Mouse (Mus musculus): ENCODE results near the gene Wdr95. TPM values are rescaled to one million over a fixed set of nuclear protein-coding genes. Genes with fewer than 3 reads are reported as not detected.
"Not testable (repeated sequence)": the region's sequence is repeated elsewhere in the genome, so short reads cannot be mapped to it uniquely, and the experiment has no call there.

The Wdr95 gene
- polyA plus RNA-seq, 1 experiment, result 0.68 TPM

DNA sequence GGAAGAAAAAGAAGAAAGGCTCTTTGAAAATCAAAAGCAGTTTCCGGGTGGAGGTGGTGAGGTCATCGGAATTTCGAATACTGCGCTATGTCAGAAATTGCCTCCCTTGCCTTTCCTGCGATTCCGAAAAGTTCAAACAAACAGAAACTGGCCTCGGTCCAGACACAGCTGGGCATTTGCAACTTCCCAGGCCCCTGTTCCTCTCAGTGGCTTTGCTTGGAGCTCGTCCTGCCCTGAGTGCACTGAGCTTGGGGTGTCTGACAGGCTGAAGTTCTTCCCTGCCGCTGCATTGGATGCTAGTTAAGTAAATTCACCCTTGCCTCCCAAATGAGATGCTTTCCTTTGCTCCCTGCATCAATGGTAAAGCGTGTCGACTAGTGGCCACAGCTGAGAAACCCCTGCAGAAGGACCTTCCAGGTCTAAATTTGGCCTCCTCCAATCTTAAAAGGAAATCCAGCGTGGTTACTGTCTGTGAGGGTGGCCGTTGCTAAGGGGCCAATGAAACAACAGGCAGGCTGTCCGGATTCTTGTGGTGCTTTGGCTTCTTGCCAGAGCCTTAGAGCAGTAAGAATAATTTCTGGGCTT, 14.3 kb upstream of the Wdr95 start:
- DNase-seq (ENCODE audit: extremely low spot score in 1 of 2, low spot score in 1 of 2), result peak in 1 of 2 experiments; percentile 69

DNA sequence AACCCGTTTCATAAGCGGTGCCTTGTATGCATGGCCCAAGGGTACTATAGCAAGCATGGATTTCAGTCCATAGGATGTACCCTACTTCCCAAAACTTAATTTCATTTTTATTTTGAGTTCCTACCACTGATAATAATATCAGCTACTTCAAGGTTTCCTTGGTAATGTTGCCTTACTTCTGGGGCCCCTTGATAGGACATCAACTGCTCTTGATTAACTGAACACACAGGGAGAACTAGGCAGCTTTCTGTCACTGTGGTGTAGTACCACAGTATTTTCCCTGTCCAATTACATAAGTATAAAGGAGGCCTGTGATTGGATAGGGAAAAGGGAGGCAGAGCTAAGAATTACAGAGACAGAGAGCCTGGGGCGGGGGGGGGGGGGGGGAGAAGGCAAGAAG, 13.6 kb upstream of the Wdr95 start:
- DNase-seq (ENCODE audit: extremely low spot score in 1 of 2, low spot score in 1 of 2), result no peak

DNA sequence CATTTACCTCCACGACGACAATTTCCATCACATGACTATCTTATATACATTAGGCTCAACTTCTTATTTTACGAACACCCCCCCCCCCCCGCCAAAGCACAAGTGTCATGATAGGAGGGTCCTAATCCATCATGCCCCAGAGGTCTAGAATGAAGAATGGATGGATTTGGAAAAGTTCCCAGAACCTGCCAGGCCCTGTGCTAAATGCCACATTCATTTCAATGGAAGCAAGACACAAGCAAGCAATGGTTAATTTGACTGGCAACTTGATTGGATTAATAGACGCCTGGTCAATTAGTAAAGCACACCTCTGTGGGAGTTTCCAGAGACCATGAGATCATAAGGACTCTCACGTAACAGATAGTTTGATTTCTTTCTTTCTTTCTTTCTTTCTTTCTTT, 11.4 kb upstream of the Wdr95 start:
- DNase-seq (ENCODE audit: extremely low spot score in 1 of 2, low spot score in 1 of 2), result no peak

DNA sequence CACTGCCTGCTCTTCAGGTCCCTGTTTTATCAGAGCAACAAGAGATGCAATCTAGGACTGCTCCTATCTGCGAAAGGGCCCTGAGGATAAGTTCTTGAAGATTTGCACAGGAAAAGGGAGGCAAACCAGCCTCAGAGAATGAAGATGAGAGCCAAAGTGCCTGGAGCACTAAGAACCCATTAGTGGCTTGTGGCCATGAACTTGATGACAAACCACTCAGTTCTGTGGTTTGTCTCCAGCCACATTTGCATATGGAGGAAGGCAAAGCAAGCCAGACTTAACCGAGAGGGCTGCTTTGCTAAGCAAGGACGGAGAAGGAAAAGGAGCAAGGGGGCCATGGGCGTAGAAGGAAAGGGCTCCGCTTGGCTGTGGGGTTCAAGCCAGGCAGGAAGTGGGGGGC, 7.7 kb upstream of the Wdr95 start:
- DNase-seq (ENCODE audit: extremely low spot score in 1 of 2, low spot score in 1 of 2), result no peak

DNA sequence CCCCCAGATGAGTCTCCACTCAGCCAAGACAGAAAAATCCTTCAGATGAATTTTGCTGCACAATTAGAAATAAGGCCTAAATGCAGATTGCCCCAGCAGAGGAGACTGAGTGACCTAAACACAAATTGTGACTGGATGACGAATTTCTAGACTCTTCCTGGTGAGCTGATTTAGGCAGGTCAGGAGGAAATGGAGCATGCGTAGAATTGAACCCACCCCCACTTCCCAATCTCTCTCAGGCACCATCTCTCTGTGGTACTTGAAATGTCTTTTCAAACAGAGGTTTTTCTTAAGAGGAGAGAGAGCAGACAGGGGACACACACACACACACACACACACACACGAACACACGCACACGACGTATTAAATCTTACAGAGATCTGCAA, 4.6 kb upstream of the Wdr95 start:
- DNase-seq (ENCODE audit: extremely low spot score in 1 of 2, low spot score in 1 of 2), result peak in 1 of 2 experiments; percentile 50

DNA sequence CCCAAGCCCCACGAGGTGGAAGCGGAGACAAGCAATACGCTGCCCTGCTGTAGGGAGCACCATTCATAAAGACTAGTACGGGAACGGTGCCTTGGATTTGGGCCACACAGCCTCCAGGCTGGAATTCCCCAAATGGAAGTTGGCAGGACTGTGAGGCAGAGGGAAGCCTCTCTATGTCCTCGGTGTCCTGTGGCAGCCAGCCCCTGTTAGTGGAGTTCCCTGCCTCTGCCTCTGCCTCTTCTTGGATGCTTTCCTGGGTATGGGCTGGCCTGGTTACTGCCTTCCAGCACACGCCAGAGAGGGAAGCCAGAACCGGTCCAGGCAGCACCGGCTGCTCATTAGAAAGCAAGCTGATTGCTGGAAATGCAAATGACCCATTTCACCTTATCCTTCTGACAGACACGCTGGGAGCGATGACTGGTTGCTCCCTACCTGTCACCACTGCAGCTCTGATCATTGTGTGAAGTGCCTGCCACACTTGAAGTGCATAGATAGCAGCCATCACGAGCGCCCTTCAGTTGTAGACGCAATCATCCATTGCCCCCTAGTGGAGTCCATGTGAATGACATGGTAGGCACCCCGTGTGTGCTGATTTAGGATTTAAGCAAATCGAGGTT, 4.1 kb upstream of the Wdr95 start:
- peak; percentile 85 to 97 for DNase-seq (ENCODE audit: extremely low spot score in 1 of 2, low spot score in 1 of 2)

DNA sequence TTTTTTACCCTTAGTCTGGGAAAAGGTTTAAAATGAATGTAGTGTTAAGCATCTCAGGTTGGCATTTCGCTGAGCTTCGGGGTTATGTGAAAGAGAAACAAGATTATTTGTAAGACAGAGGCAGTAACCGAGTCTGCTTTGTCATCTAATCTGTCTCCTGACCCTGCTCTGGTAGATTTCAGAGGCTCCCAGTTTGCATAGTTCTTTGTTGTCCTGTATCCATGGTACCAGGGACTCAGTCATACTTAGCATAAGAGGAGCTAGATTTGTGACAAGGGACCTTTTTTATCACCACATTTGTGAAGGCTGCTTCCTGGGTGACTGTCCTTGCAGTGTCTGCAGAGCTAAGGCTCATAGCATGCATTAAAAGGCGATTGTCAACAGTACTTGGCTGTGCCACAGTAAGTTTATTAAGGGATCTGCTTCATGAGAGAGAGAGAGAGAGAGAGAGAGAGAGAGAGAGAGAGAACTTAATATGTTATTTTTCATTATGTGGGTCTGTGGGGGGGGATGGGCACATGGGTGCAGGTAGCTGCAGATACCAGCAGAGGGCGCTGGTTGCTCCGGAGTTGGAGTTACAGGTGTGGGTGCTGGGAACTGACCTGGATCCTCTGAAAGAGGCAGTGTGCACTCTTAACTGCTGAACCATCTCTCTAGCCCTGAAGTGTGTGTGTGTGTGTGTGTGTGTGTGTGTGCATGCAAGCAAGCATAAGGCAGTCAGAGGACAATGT, 3.3 kb upstream of the Wdr95 start:
- DNase-seq (ENCODE audit: extremely low spot score in 1 of 2, low spot score in 1 of 2), result no peak

DNA sequence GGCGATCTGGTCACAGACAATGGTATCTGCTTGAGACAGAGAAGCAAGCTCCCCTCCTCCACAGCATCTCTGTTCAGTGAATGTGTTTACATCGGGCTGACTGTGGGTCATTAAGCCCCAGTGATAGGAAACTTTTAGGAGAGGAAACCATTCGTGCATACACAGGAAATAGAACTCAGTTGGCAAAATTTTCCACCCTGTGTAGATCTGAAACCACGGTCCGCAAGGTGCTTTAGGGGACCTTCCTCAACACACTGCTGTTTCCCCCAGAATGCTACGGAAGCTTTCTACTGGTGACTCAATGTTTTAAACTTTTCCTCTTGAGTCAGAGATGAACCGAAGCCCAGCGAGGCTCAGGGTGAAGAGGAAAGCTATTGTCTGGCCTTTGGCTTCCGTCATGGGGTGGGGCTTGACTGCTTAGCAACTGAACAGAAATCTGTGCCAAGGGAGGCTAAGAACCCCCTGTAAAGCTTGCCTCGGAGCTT, 2.0 kb upstream of the Wdr95 start:
- DNase-seq (ENCODE audit: extremely low spot score in 1 of 2, low spot score in 1 of 2), result peak in 1 of 2 experiments; percentile 49

DNA sequence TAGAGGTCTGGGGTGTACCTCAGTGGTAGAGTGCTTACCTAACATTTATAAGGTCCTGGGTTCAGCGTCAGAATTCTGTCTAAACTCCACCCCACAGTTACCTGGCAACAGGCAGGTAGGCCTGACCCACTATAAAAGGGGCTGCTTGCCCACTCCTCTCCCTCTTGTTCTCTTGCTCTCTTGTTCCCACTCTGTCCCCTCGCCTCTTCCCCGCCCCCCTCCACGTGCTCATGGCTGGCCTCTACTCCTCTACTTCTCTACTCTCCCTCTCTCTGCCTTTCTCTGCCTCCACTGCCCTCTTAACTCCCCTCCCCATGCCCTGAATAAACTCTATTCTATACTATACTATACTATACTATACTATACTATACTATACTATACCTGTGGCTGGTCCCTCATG, 1.2 kb upstream of the Wdr95 start:
- DNase-seq (ENCODE audit: extremely low spot score in 1 of 2, low spot score in 1 of 2), result not testable (repeated sequence)

DNA sequence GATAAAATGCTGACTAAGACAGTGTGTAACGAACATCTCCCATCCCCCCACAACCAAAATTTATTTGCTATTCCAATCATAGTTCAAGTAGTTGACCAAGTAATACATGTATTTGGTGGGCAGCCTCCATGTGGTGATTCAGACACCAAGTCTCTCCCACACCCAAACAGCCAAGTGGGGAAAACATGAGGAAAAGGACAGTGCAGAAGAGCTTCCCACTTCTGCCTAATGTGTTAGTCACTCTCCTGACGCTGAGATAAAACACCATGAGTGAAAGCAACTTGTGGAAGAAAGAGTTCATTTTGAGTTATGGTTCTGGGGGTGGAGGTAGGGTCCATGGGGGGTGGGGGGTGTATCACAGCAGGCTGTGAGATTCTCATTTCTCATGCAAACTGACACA, 5.4 kb downstream of the Wdr95 start:
- DNase-seq (ENCODE audit: extremely low spot score in 1 of 2, low spot score in 1 of 2), result no peak

DNA sequence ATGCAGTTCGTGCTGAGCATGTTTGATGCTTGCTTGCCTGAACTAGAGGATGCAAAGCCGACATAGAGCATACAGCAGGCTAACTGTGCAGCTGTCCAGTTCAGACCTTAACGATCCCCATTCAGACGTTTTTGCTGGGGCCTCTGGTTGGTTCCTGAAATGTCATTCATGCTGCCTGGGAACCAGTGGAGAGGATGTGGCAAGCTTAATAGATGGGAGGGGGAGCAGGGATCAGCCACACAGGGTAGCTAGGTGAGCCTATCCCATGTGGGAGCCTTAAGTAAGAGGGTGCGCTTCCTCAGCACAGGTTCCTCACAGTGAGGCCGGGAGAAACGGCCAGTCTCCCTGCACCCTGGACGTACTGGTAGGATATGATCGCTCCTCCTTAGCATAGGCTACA, 7.5 kb downstream of the Wdr95 start:
- DNase-seq (ENCODE audit: extremely low spot score in 1 of 2, low spot score in 1 of 2), result no peak

DNA sequence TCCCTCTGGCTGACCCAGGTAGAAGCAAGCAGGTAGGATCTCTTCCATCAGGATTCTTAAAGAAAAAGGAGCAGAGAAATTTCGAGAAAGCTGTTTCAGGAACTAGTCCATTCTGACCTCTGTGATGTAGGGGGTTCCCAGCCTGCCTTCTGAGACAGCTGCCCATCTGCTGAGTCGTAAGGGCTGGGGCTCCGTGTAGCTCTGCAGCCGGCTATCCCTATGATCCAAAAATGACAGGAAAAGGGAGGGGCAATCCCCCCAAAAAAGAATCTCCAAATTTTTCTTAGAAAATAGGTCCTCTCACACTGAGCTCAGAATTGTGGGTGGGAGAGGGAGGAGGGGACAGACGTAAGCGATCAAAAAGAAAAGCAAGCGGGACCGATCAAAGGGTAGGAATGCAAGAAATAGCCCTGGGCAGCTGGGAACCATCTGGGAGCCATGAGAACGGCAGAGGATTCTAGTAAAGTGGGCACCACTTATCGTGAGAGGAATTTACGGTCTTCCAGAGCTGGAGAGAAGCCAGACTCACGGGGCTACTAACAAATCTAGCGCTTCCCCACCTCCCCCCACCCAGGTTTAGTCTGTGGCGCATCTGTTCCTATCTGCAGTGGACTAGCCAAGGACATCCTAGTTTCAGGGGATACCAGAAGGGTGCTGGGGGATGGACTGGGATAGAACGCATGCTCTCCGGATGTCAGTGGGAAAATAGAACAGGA, 9.5 kb downstream of the Wdr95 start:
- peak in 1 of 2 experiments; percentile 71 for DNase-seq (ENCODE audit: extremely low spot score in 1 of 2, low spot score in 1 of 2)

DNA sequence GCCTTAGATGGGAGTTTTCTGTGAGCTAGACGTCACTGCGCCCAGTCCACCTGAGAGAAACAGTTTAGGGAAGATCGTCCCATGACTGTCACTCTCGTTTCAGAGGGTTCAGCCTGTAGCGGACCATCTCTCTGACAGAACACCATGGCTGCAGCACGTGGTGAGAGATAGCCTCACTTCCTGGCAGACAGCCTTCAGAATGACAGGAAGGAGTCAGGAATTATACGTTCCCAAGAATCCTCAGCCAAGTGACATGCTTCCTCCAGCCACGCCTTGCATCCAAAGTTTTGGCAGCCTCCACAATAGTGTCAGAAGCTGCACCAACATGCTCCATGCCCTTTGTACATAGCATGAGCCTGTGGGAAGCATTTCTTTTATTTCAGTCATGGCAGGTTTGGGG, 10.1 kb downstream of the Wdr95 start:
- DNase-seq (ENCODE audit: extremely low spot score in 1 of 2, low spot score in 1 of 2), result no peak

DNA sequence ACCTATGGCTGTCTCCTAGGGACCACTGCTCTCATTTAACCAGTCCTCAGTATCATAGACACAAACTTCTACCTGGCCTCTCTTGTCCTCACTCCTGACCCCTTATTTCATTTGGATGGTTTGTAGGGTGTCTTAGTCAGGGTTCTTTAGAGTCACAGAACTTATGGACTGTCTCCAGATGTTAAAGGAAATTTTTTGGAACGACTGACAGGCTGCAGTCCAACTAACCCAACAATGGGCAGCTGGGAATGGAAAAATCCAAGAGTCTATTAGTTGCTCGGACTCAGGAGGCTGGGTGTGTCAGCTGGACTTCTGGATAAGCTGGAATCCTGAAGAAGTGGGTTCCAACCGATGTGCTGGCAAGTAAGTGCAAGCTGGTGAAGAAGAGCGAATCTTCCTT, 10.6 kb downstream of the Wdr95 start:
- DNase-seq (ENCODE audit: extremely low spot score in 1 of 2, low spot score in 1 of 2), result no peak

DNA sequence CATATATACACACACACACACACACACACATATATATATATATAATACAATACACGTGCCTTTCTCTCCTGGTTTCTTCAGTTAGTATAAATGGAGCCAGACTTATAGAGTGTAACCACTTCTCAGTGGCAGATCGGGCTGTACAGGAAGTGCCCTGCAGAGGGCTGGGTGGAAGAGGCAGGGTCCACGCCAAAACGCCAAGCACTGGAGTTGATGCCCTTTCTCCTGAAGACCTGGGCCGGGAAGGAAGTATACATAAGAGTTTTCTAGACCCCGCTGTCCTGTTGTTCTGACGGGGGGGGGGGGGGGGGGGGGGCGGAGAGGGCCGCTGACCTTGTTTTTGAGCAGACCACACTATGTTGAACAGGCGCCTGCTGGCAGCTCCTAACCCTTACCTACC, 22.7 kb downstream of the Wdr95 start:
- no peak for DNase-seq (ENCODE audit: extremely low spot score in 1 of 2, low spot score in 1 of 2)

DNA sequence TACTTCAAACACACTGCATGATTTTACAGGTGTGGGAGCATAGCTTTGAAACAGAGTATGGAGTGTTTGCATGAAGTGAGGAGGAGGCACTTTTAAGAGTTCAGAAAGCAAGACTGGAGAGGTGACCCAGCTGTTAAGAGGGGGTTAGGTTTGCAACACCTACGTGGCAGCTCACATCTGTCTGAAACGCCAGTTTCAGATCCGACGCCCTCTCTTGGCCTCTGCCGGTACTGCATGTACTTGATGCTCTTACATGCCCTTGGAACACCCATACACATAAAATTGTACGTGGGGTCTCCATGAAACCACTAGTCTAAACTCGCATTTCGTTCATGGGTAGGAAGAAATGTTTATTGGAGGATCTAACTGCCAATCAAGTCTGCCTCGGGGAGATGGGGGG, 24.3 kb downstream of the Wdr95 start:
- DNase-seq (ENCODE audit: extremely low spot score in 1 of 2, low spot score in 1 of 2), result peak in 1 of 2 experiments; percentile 57

DNA sequence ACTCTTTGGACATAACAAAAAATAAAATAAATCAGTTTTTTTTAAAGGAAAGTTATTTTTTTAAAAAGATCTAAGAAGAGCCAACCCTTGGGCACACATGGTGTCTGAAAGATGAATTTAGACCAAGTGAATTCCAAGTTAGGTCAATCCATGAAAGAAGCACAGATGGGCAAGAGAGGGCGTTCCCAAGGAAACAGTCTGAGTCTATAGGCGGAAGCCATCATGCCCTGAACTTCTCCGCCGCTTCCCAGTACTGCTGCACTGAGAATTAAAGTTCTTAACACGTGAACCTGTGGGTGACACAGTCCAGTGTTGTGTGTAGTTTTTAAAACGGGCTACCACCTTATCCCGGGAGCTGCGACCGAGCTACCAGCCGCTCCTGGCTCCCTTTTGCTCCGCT, 24.9 kb downstream of the Wdr95 start:
- no peak for DNase-seq (ENCODE audit: extremely low spot score in 1 of 2, low spot score in 1 of 2)

DNA sequence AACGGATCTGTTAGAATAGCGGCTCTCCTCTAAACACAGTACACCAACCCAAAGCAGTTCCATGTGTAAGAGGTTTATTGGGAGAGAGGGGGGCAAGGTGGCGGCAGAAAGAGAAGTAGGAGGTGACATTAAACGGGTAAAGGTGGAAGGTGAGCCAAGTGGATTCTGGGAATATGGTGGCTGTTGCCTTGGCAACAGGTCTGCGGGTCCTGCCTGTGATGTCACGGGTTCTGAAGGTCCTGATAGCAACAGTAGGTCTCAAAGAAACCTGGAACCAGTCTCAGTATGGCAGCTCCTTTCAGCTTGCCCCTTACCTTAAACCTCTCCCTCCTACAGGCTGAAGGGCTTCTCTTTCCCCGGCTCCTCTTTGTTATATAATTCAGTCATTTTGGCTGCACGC, 25.9 kb downstream of the Wdr95 start:
- DNase-seq (ENCODE audit: extremely low spot score in 1 of 2, low spot score in 1 of 2), result no peak

DNA sequence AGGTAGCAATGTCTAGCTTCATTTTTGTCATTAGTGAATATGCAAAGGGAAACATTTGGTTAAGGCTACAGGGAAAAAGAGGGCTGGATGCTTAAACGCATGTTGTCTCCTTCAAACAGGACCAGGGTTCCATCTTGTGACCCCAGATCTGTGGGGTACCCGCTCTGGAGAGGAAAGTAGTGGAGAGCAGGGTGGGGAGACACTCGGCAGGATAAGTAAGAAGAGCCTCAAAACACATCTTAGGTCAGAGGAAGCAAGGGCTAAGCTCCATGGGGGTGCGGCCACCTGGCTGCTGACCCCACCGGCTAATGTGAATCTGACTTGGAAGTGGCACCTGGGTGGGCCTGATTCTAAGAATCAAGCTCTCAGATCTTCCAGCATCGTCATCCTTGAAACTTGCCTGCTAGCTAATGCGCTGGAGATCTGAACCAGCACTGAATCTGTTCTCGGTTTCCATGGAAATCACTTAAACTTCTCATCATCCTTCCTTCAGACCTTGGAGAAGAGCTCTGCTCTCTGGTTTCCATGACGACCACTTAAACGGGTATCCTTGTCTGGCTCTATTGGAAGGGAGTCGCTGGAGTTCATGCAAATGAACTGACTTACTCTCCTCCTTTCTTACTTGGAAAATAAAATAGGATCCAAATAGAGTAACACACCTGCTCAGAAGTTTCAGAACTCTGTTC, 32.6 kb downstream of the Wdr95 start:
- DNase-seq (ENCODE audit: extremely low spot score in 1 of 2, low spot score in 1 of 2), result peak; percentile 58 to 76

DNA sequence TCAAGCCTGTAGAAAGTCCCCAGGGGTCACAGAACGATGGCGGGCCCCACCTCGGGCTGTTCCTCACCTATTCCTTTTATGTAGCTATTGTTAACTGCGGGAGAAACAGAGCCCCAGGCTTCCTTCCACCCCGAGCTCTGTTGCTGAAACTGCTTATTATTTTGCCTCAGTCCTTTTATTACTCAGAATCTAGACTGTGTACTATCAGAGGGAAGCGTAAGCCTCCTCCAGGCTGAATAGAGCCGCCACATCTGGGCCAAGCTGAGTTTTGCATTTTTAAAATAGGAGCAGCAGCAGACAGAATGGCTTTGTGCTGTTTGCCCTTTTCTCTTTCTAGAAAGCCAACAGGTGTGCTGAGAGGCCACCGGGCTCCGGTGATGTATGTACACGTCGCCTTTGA, 37.5 kb downstream of the Wdr95 start:
- no peak for DNase-seq (ENCODE audit: extremely low spot score in 1 of 2, low spot score in 1 of 2)

DNA sequence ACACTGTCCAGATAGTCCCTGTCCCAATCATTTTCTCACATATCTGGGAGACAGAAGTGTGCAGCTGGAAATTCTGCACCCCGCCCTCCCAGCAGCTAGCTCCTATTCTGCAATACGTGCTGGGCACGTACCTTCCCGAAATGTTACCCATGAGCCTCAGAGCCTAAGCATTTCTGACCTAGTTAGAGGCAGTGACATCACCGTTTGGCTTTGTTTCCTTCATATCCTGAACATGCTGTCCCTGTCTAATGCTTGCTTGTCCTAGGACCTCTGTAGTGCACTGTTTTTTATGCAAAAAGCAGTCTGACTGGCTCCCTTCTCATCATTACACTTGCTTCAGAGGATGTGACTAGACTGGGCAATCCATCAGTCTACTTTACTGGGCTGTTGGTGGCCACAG, 38.5 kb downstream of the Wdr95 start:
- DNase-seq (ENCODE audit: extremely low spot score in 1 of 2, low spot score in 1 of 2), result peak; percentile 38 to 47
